Mouse (Mus musculus): ENCODE results near the gene Rapgef6.
A peak's percentile ranks its signal among the peaks of the same experiment; 100 is the strongest.

Rapgef6 gene

DNA sequence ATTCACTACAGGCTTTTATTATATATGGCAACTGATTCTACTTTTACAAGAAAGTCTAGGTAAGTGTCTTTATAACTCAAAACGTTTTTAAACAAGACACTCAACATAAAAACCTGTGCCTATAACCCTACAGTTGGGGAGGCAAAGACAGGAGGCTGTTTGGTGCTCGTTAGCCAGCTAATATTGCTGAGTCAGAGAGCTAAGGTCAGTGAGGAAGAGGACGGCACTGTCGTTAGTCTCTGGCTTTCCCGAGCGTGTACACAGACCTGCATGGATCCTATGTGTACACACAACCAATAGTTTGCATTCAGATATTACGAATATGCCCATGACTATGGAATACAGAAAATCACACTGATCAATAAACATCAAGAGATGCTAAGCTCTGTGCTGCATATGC, 208.7 kb downstream of the Rapgef6 start:
- no peak for DNase-seq (ENCODE audit: low read depth, low spot score)

- DNase-seq (ENCODE audit: low read depth, low spot score) = no peak
Observed at GRCm38 (mm10) chr11:54733546-54733945, 210.9 kb downstream of the Rapgef6 start.

DNA sequence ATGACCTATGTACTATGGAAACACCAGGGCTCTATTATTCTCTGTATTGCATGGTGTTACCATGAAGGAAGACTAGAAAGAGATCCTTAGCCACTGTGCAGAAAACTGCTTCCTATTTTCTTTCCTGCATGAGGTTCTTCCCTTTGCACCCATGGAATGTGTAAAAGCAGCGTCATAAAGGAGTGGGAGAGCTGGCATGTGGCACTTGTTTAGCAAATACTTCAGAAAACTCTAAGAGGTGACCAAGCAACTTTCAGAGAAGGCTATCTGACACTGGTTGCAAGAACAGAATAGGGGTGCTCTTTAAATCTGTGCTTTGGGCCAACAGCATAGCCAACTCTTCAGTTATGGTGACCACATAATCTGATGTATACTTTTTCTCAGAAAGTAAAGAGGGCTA, 212.5 kb downstream of the Rapgef6 start:
- DNase-seq (ENCODE audit: low read depth, low spot score) = no peak

- DNase-seq (ENCODE audit: low read depth, low spot score) = no peak
Observed at GRCm38 (mm10) chr11:54736903-54737302, 214.3 kb downstream of the Rapgef6 start.

- DNase-seq (ENCODE audit: low read depth, low spot score) = no peak
Observed at GRCm38 (mm10) chr11:54739012-54739750, 216.5 kb downstream of the Rapgef6 start.

- DNase-seq (ENCODE audit: low read depth, low spot score) = no peak
Observed at GRCm38 (mm10) chr11:54741330-54741729, 218.7 kb downstream of the Rapgef6 start.

- DNase-seq (ENCODE audit: low read depth, low spot score) = peak; percentile 84
Observed at GRCm38 (mm10) chr11:54744231-54744630, 221.6 kb downstream of the Rapgef6 start.
